Mouse (Mus musculus) central nervous system, embryonic 14 days (tissue): ENCODE results near the gene Bmp2. TPM values are rescaled to one million over a fixed set of nuclear protein-coding genes. Genes with fewer than 3 reads are reported as not detected.

Source experiments
- polyA plus RNA-seq: library from polyadenylated mRNA; depleted of rRNA; stranded (reverse); fragments of >200 nt; gene quantifications from 2 replicates; pipeline ENCODE4 v1.2.3, GENCODE M21; 2012; rRNA removed

Gene Bmp2
- 1.1 and 3.0 TPM in 2 replicates for polyA plus RNA-seq

DNA sequence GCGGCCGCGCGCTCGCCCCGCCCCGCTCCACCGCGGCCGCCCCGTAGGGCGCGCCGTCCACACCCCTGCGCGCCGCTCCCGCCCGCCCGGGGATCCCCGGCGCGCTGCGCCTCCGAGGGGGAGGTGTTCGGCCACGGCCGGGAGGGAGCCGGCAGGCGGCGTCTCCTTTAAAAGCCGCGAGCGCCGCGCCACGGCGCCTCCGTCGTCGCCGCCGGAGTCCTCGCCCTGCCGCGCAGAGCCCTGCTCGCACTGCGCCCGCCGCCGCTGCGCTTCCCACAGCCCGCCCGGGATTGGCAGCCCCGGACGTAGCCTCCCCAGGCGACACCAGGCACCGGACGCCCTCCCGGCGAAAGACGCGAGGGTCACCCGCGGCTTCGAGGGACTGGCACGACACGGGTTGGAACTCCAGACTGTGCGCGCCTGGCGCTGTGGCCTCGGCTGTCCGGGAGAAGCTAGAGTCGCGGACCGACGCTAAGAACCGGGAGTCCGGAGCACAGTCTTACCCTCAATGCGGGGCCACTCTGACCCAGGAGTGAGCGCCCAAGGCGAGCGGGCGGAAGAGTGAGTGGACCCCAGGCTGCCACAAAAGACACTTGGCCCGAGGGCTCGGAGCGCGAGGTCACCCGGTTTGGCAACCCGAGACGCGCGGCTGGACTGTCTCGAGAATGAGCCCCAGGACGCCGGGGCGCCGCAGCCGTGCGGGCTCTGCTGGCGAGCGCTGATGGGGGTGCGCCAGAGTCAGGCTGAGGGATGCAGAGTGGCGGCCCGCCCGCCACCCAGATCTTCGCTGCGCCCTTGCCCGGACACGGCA lies at the start of gene Bmp2:
Gene Bmp2, plus strand, starts transcription at position 129 of the 811 bp plus-strand sequence.

